Mouse (Mus musculus) spleen, postnatal 36 days (tissue): ENCODE results near the gene Bag5.
A peak's percentile ranks its signal among the peaks of the same experiment; 100 is the strongest.

Experiments
- DNase-seq, 2 experiments: peaks; one replicate each; pipeline ENCODE4 v3.0.0; 2022; ENCODE audit warnings: low spot score in 2 of 2, mixed read lengths in 1 of 2

Bag5 gene

DNA sequence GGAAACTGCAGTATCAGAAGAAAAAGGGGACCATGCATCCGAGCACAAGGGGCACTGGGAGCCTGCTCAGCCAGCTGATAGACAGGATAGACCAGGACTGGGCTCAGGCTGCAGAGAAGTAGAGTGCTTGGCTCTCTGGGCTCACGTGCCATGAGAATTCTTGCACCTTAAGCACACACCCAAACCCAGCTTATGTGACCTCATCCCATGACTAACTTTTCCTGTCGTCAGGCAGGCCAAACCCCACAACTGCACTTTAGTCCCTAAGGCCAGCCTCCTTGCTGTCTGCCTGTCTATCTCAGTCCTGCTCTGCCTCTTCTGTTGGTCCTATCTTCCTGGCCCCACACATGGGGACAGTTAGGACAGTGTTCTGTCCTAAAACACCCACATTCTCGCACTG lies 15.3 kb downstream of the Bag5 start:
- no peak for DNase-seq

DNA sequence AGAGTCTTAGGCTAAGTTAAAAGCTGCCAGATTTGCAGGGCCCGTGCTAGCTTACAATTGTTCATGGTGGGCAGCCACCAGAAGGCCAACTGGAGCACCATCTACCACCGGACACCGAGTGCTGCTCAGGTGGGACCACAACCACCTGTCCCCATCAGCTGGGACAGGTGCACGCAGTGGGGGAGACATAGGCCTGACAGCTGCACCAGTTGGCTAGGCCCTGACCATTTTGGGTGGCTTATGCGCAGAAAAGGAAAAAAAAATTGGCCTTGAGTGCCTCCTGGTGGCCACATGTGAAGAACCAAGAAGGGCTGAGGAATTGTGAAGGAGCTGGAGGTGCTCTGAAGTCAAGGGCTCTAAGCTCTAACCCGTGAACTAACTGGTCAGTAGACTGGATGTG lies 16.8 kb downstream of the Bag5 start:
- DNase-seq = peak; percentile 43 to 56

DNA sequence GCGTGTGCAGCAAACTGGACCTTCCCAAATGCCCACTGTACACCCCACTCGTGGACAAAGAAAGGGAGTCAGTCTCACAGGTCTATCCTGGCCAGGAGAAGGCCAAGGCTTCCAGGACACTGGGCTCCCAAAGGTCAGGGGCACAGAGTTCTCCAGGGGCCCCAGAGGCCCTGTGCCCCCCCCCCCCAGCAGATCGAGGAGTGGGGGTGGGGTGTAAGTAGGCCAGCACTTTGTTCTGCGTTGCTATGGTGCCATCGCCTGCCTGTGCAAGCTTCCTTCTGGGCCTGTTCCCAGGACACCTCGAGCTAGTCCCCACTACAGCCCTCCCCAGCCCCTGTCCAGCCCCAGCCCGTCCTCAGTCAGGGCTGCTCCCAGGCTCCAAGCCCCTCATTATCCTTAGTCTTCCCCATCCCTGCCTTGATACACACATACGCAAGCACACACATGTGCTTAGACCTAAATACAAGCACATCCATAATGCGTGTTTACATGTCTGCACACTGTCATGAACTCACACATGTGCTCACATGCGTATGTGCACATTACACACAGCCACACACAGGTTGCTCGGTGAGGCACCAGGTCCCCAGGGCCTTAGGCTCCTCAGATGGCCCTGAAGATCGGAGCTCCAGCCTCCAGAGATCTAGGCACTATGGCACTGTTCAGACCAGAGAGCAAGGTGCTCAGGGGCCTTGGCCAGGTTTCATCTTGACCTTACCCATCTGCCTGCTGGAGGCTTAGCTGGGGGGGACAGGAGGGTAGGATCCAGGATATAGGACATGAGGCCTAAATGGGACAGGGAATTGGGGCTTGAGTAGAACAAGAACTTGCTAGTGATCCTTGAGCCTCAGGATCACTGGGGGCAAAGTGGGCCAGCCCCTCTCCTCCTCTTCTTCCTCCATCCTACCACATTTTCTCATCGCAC lies 17.9 kb downstream of the Bag5 start:
- no peak for DNase-seq

GRCm38 (mm10) chr12:111694271-111694781 lies 18.7 kb downstream of the Bag5 start:
- DNase-seq = no peak

- no peak for DNase-seq
These were observed 19.5 kb downstream of the Bag5 start for GRCm38 (mm10) chr12:111693341-111694270.

GRCm38 (mm10) chr12:111692899-111693298 lies 20.2 kb downstream of the Bag5 start:
- DNase-seq = no peak

DNA sequence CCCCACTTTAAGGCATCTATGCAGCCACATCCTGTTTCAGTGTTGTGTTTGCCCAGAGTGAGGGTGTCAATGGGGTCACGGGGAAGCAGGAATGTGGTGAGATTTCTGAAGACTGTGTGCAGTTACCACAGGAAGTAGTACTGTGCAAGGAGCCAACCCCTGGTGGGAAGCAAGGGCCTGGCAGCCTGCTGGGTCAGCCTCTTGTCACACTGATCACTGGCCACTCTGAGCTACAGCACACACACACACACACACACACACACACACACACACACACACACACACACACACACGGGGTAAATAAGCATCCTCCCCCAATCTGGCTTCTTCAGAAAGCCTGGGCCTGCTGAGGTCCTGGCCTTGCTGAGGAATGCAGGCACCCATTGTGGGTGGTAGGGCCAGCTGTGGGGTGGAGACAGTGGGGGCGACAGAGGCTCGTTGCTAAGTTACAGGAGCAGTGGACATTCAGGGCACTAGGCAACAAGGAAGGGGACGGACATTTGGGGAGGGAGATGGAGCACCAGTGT lies 21.6 kb downstream of the Bag5 start:
- peak; percentile 51 to 54 for DNase-seq

GRCm38 (mm10) chr12:111689426-111689825 lies 23.6 kb downstream of the Bag5 start:
- DNase-seq = no peak

GRCm38 (mm10) chr12:111688069-111688428 lies 25.0 kb downstream of the Bag5 start:
- no peak for DNase-seq

DNA sequence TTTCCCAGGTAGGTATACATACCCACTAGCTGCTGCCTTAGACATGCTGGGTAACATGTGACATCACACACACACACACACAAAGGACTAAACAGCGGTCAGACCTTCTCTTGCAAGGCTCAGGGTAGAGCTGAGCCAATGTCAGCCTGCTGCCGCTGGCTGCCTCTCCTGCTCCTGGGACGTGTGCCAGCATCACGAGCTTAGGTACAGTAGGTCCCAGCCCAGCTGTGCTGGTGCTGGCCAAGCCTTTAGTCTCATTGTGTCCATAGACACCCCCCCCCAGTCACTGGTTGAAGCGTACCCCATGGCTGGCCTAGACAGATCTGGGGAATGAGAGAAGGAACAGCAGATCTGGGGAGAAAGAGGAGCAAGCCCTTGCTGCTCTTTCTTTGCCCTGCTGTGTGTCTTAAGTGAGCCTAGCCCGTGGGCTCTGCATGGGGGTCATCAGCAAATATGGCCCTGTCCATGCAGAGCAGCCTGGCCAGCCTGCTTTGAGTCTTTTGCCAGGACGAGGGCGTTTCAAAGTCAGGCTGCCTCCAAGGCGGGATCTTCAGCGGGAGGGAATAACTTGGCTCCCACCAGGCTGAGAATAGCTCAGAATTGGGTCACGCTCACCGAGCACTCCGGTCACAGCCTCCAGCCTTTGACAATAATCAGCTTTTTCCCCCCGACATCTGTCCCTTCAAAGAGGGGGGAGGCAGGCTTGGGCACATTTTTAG lies 25.5 kb downstream of the Bag5 start:
- no peak for DNase-seq

GRCm38 (mm10) chr12:111686390-111686789 lies 26.7 kb downstream of the Bag5 start:
- DNase-seq = no peak

GRCm38 (mm10) chr12:111682806-111683205 lies 30.3 kb downstream of the Bag5 start:
- no peak for DNase-seq

GRCm38 (mm10) chr12:111682003-111682402 lies 31.1 kb downstream of the Bag5 start:
- no peak for DNase-seq

DNA sequence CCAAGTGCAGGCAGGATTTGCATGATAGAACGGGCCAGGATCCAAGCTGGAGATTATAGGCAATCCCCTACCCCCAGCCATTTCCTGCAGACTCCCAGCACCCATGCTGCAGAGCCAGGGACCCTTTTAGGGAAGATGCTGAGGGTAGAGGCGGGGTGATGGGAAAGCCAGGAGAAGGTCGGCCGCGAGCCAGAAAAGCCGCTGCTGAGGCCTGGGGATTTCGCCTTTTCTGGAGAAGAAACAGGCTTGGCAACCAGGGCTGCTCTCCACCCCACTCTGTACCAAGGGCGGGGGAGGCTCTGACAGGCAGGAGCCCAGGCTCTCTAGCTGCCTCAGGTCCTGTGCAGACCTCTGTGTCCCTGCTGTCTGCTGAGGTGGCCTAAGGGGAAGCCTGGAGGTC lies 31.8 kb downstream of the Bag5 start:
- DNase-seq = no peak

DNA sequence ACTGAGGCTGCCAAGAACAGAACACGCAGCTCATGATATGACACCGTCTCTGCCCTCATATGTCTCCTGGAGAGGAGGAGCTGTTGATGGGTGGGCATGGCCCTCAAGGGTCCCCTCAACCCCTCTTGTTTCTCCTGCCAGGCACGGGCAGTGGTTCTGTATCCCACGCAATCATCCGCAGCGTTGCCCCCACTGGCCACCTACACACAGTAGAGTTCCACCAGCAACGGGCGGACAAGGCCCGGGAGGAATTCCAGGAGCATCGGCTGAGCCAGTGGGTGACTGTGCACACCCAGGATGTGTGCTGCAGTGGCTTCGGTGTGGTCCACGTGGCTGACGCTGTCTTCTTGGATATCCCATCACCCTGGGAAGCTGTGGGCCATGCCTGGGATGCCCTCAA lies 32.4 kb downstream of the Bag5 start:
- DNase-seq = no peak

- no peak for DNase-seq
These were observed 34.1 kb downstream of the Bag5 start for GRCm38 (mm10) chr12:111678997-111679396.

DNA sequence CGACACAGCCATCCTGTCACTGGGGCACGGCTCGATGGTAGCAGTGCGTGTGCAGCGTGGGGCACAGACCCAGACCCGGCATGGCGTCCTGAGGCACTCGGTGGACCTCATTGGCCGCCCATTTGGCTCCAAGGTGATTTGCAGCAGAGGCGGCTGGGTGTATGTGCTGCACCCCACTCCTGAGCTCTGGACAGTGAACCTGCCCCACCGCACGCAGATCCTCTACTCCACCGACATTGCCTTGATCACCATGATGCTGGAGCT lies 34.5 kb downstream of the Bag5 start:
- no peak for DNase-seq

- DNase-seq = peak; percentile 82 to 86
These were observed 35.0 kb downstream of the Bag5 start, which contains the start of gene Trmt61a for GRCm38 (mm10) chr12:111677882-111678669. Gene Trmt61a, plus strand, starts transcription at chr12:111678105.

- DNase-seq = no peak
These were observed 35.6 kb downstream of the Bag5 start for GRCm38 (mm10) chr12:111677421-111677820.

- no peak for DNase-seq
These were observed 37.1 kb downstream of the Bag5 start for GRCm38 (mm10) chr12:111675797-111676580.
